Mouse (Mus musculus): Measurements from ENCODE around the gene Ovch2. TPM values are rescaled to one million over a fixed set of nuclear protein-coding genes. Genes with fewer than 3 reads are reported as not detected.

Ovch2 gene
- polyA plus RNA-seq, 1 experiment = not detected

- H3K4me2 ChIP-seq (ENCODE audit: low read depth) = no peak overlapping the region
- TF ChIP-seq POLR2AphosphoS2 (IDR thresholded peaks at IDR 0.05; ENCODE audit: insufficient read length, low read depth) = no peak
- TF ChIP-seq CEBPB (IDR thresholded peaks at IDR 0.05; ENCODE audit: insufficient read depth, poor library complexity, severe bottlenecking) = no peak
- no peak for TF ChIP-seq TCF12 (IDR thresholded peaks at IDR 0.05; ENCODE audit: insufficient read depth, poor library complexity, severe bottlenecking)
- TF ChIP-seq TCF3 (IDR thresholded peaks at IDR 0.05; ENCODE audit: insufficient read length, low read depth) = no peak
- TF ChIP-seq MAX (IDR thresholded peaks at IDR 0.05; ENCODE audit: low read depth) = no peak
- TF ChIP-seq REST (IDR thresholded peaks at IDR 0.05; ENCODE audit: insufficient read depth, insufficient read length) = no peak
- no peak for TF ChIP-seq E2F4 (IDR thresholded peaks at IDR 0.05; ENCODE audit: insufficient read depth)
- TF ChIP-seq SRF (IDR thresholded peaks at IDR 0.05; ENCODE audit: control insufficient read depth, insufficient read length, low read depth) = no peak
- TF ChIP-seq POLR2A (IDR thresholded peaks at IDR 0.05; ENCODE audit: insufficient read length, low read depth) = no peak
- TF ChIP-seq USF1 (IDR thresholded peaks at IDR 0.05; ENCODE audit: low read depth) = no peak
- TF ChIP-seq MYOD1 (IDR thresholded peaks at IDR 0.05; ENCODE audit: control insufficient read depth in 1 of 3, insufficient read length in 2 of 3, low read depth in 2 of 3) = no peak
- TF ChIP-seq MYOG (IDR thresholded peaks at IDR 0.05; ENCODE audit: control insufficient read depth in 1 of 3, insufficient read depth in 1 of 3, insufficient read length in 2 of 3, low read depth in 2 of 3) = no peak
- H3K36me3 ChIP-seq (ENCODE audit: control insufficient read depth, insufficient read depth) = no peaks in the 10 kb centered on the region
- no peak overlapping the region for H3ac ChIP-seq (ENCODE audit: control insufficient read depth, insufficient read length)
- no peak overlapping the region for H3K4me3 ChIP-seq
- no peaks in the 10 kb centered on the region for H3K27me3 ChIP-seq (ENCODE audit: control insufficient read depth, insufficient read depth, insufficient read length)
- H3K79me2 ChIP-seq (ENCODE audit: control insufficient read depth, insufficient read depth) = no peaks in the 10 kb centered on the region
Observed at GRCm38 (mm10) chr7:107746036-107746435, 55.0 kb downstream of the Ovch2 start.

- no peaks in the 10 kb centered on the region for H3K79me2 ChIP-seq (ENCODE audit: control insufficient read depth, insufficient read depth)
- no peak overlapping the region for H3ac ChIP-seq (ENCODE audit: control insufficient read depth, insufficient read length)
- TF ChIP-seq REST (IDR thresholded peaks at IDR 0.05; ENCODE audit: insufficient read depth, insufficient read length) = no peak
- TF ChIP-seq MAX (IDR thresholded peaks at IDR 0.05; ENCODE audit: low read depth) = no peak
- TF ChIP-seq E2F4 (IDR thresholded peaks at IDR 0.05; ENCODE audit: insufficient read depth) = no peak
- TF ChIP-seq MYOG (IDR thresholded peaks at IDR 0.05; ENCODE audit: control insufficient read depth in 1 of 3, insufficient read depth in 1 of 3, insufficient read length in 2 of 3, low read depth in 2 of 3) = no peak
- TF ChIP-seq POLR2AphosphoS2 (IDR thresholded peaks at IDR 0.05; ENCODE audit: insufficient read length, low read depth) = no peak
- TF ChIP-seq POLR2A (IDR thresholded peaks at IDR 0.05; ENCODE audit: insufficient read length, low read depth) = no peak
- TF ChIP-seq TCF3 (IDR thresholded peaks at IDR 0.05; ENCODE audit: insufficient read length, low read depth) = no peak
- TF ChIP-seq SRF (IDR thresholded peaks at IDR 0.05; ENCODE audit: control insufficient read depth, insufficient read length, low read depth) = no peak
- no peak for TF ChIP-seq TCF12 (IDR thresholded peaks at IDR 0.05; ENCODE audit: insufficient read depth, poor library complexity, severe bottlenecking)
- TF ChIP-seq USF1 (IDR thresholded peaks at IDR 0.05; ENCODE audit: low read depth) = no peak
- no peak for TF ChIP-seq MYOD1 (IDR thresholded peaks at IDR 0.05; ENCODE audit: control insufficient read depth in 1 of 3, insufficient read length in 2 of 3, low read depth in 2 of 3)
- TF ChIP-seq CEBPB (IDR thresholded peaks at IDR 0.05; ENCODE audit: insufficient read depth, poor library complexity, severe bottlenecking) = no peak
- H3K36me3 ChIP-seq (ENCODE audit: control insufficient read depth, insufficient read depth) = no peaks in the 10 kb centered on the region
- H3K4me2 ChIP-seq (ENCODE audit: low read depth) = no peak overlapping the region
- no peak overlapping the region for H3K4me3 ChIP-seq
- no peaks in the 10 kb centered on the region for H3K27me3 ChIP-seq (ENCODE audit: control insufficient read depth, insufficient read depth, insufficient read length)
Observed at GRCm38 (mm10) chr7:107745111-107745510, 55.9 kb downstream of the Ovch2 start.

DNA sequence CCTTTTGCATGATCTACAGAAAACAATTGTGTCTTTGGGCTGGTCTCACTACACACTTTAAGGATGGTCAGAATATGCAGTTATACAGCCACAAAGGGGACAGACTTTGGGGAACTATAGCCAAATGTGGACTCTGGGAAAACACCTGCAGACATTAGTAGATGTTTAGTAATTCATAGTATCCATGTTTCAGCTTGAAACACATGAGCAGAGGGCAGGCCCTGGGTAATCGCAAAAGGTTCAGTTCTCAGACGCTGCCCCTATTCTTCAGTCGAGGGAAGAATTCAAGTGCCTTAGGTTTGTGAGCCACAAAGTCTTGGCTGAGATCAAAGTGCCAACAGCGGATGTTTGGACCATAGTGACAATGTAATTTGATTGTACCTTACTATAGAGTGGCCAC lies 56.6 kb downstream of the Ovch2 start:
- H3K27me3 ChIP-seq (ENCODE audit: control insufficient read depth, insufficient read depth, insufficient read length) = no peaks in the 10 kb centered on the region
- H3K79me2 ChIP-seq (ENCODE audit: control insufficient read depth, insufficient read depth) = no peaks in the 10 kb centered on the region
- no peak overlapping the region for H3K4me3 ChIP-seq
- H3K36me3 ChIP-seq (ENCODE audit: control insufficient read depth, insufficient read depth) = no peaks in the 10 kb centered on the region
- no peak for TF ChIP-seq POLR2A (IDR thresholded peaks at IDR 0.05; ENCODE audit: insufficient read length, low read depth)
- TF ChIP-seq MAX (IDR thresholded peaks at IDR 0.05; ENCODE audit: low read depth) = no peak
- no peak for TF ChIP-seq REST (IDR thresholded peaks at IDR 0.05; ENCODE audit: insufficient read depth, insufficient read length)
- TF ChIP-seq E2F4 (IDR thresholded peaks at IDR 0.05; ENCODE audit: insufficient read depth) = no peak
- no peak for TF ChIP-seq CEBPB (IDR thresholded peaks at IDR 0.05; ENCODE audit: insufficient read depth, poor library complexity, severe bottlenecking)
- TF ChIP-seq MYOD1 (IDR thresholded peaks at IDR 0.05; ENCODE audit: control insufficient read depth in 1 of 3, insufficient read length in 2 of 3, low read depth in 2 of 3) = no peak
- TF ChIP-seq TCF12 (IDR thresholded peaks at IDR 0.05; ENCODE audit: insufficient read depth, poor library complexity, severe bottlenecking) = no peak
- TF ChIP-seq POLR2AphosphoS2 (IDR thresholded peaks at IDR 0.05; ENCODE audit: insufficient read length, low read depth) = no peak
- no peak for TF ChIP-seq SRF (IDR thresholded peaks at IDR 0.05; ENCODE audit: control insufficient read depth, insufficient read length, low read depth)
- no peak for TF ChIP-seq TCF3 (IDR thresholded peaks at IDR 0.05; ENCODE audit: insufficient read length, low read depth)
- no peak overlapping the region for H3ac ChIP-seq (ENCODE audit: control insufficient read depth, insufficient read length)
- H3K4me2 ChIP-seq (ENCODE audit: low read depth) = no peak overlapping the region

DNA sequence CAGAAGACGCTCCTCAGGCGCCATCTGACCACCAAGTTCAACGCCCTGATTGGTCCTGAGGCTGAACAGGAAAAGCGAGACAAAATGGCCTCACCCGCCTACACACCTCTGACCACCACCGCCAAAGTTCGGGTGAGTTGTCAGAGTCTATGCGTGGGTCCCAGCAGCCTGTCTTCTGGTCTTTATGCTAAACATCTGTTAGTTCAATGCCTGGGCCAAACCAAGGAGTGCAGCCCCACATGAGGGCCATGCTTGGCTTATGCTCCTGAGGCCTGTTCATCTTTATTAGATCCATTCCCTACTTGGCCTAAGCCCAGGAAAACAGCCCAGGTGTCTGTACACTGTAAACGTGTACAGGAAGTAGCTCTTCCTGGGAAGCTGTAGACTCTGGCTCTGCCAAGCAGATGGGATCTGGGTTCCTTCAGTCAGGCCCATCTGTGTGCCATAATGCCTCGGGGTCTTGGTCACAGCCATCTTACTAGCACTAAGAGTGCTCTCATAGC lies 58.0 kb downstream of the Ovch2 start:
- TF ChIP-seq E2F4 (IDR thresholded peaks at IDR 0.05; ENCODE audit: insufficient read depth) (no peak), MYOG (IDR thresholded peaks at IDR 0.05; ENCODE audit: control insufficient read depth in 1 of 3, insufficient read depth in 1 of 3, insufficient read length in 2 of 3, low read depth in 2 of 3) (no peak), POLR2A (IDR thresholded peaks at IDR 0.05; ENCODE audit: insufficient read length, low read depth) (no peak), TCF3 (IDR thresholded peaks at IDR 0.05; ENCODE audit: insufficient read length, low read depth) (no peak), REST (IDR thresholded peaks at IDR 0.05; ENCODE audit: insufficient read depth, insufficient read length) (no peak), CEBPB (IDR thresholded peaks at IDR 0.05; ENCODE audit: insufficient read depth, poor library complexity, severe bottlenecking) (no peak), MAX (IDR thresholded peaks at IDR 0.05; ENCODE audit: low read depth) (no peak), POLR2AphosphoS2 (IDR thresholded peaks at IDR 0.05; ENCODE audit: insufficient read length, low read depth) (no peak), SRF (IDR thresholded peaks at IDR 0.05; ENCODE audit: control insufficient read depth, insufficient read length, low read depth) (no peak)
- H3K36me3 ChIP-seq (ENCODE audit: control insufficient read depth, insufficient read depth) = no peaks in the 10 kb centered on the region
- no peaks in the 10 kb centered on the region for H3K79me2 ChIP-seq (ENCODE audit: control insufficient read depth, insufficient read depth)

More for the DNA sequence above, 58.0 kb downstream of the Ovch2 start:
- no peak overlapping the region for H3K4me3 ChIP-seq
- no peaks in the 10 kb centered on the region for H3K27me3 ChIP-seq (ENCODE audit: control insufficient read depth, insufficient read depth, insufficient read length)
- H3ac ChIP-seq (ENCODE audit: control insufficient read depth, insufficient read length) = no peak overlapping the region
- H3K4me2 ChIP-seq (ENCODE audit: low read depth) = no peak overlapping the region

Data from myocyte (in vitro differentiated cells).